Mouse (Mus musculus) intestine, embryonic 16.5 days (tissue): Measurements from ENCODE around the gene Oas1e. TPM values are rescaled to one million over a fixed set of nuclear protein-coding genes. Genes with fewer than 3 reads are reported as not detected.
"Not testable (repeated sequence)": the region's sequence is repeated elsewhere in the genome, so short reads cannot be mapped to it uniquely, and the experiment has no call there.

Source experiments
- ATAC-seq: fragments of 200-750 bp; cut with Nextera tagmentation; 2 replicates; pipeline ENCODE4 v1.8.0; 2017; ENCODE audit warnings: moderate TSS enrichment, moderate library complexity
- H3K27ac ChIP-seq: fragments of 300-500 bp; sonication (generic); 2 replicates; pipeline ENCODE4 v1.5.1; 2014; ENCODE audit warnings: mild to moderate bottlenecking, low read length
- H3K27me3 ChIP-seq: fragments of 300-500 bp; sonication (generic); replicated peaks from 2 replicates; pipeline ENCODE4 v1.6.1; 2014; ENCODE audit warnings: low read length, control low read depth, mixed read lengths; ENCODE audit not compliant: control insufficient read depth, insufficient read depth
- H3K36me3 ChIP-seq: fragments of 300-500 bp; sonication (generic); 2 replicates; pipeline ENCODE4 v1.6.1; 2014; ENCODE audit warnings: low read length, control low read depth; ENCODE audit not compliant: control insufficient read depth, insufficient read depth
- H3K4me1 ChIP-seq: fragments of 300-500 bp; sonication (generic); 2 replicates; pipeline ENCODE4 v1.6.1; 2014; ENCODE audit warnings: low read length, control low read depth, mixed read lengths; ENCODE audit not compliant: control insufficient read depth, insufficient read depth
- H3K4me2 ChIP-seq: fragments of 300-500 bp; sonication (generic); 2 replicates; pipeline ENCODE4 v1.6.1; 2014; ENCODE audit warnings: low read depth, low read length, control low read depth
- H3K4me3 ChIP-seq: fragments of 300-500 bp; sonication (generic); 2 replicates; pipeline ENCODE4 v1.5.1; 2014; ENCODE audit warnings: mild to moderate bottlenecking, low read length
- H3K9ac ChIP-seq: fragments of 300-500 bp; sonication (generic); 2 replicates; pipeline ENCODE4 v1.6.1; 2014; ENCODE audit warnings: low read depth, low read length
- H3K9me3 ChIP-seq: fragments of 300-500 bp; sonication (generic); 2 replicates; pipeline ENCODE4 v1.6.1; 2016; ENCODE audit warnings: low read length, control low read depth; ENCODE audit not compliant: control insufficient read depth
- WGBS: fragments of 180-500 bp; shearing (Covaris S2); extraction: QIAGEN DNeasy Blood & Tissue Kit; methylation state at CpG from one replicate; pipeline ENCODE4 v1.1.7; 2014; 5-methylcytosine and 5-hydroxymethylcytosine counted together
- polyA plus RNA-seq: library from polyadenylated mRNA; unstranded; fragments of >200 nt; fragmentation: Nextera tagmentation; extraction: Ambion mirVana; gene quantifications from 2 replicates; pipeline ENCODE4 v1.2.1, GENCODE M21; 2015

Oas1e gene
- polyA plus RNA-seq, result not detected in 2 replicates

GRCm38 (mm10) chr5:120795480-120796034 lies at the start of gene Oas1e:
TSS of gene Oas1e (minus strand) at chr5:120795530.
- not testable (repeated sequence) for H3K4me2 ChIP-seq, H3K4me3 ChIP-seq, H3K36me3 ChIP-seq, H3K4me1 ChIP-seq, H3K27ac ChIP-seq, H3K9ac ChIP-seq, H3K9me3 ChIP-seq, H3K27me3 ChIP-seq, ATAC-seq
- WGBS, result 61% methylated on average over 9 of the region's 9 CpGs

GRCm38 (mm10) chr5:120844713-120845112 lies 49.4 kb upstream of the Oas1e start:
- Histone ChIP-seq H3K9me3 (no peaks in the 10 kb centered on the region), H3K27ac (no peak overlapping the region)
- 77% methylated on average over 3 of the region's 3 CpGs for WGBS

GRCm38 (mm10) chr5:120836731-120837585 lies 41.6 kb upstream of the Oas1e start:
- no peaks in the 10 kb centered on the region for H3K4me1 ChIP-seq
- 12% methylated on average over 8 of the region's 8 CpGs for WGBS
- no peaks in the 10 kb centered on the region for H3K27me3 ChIP-seq
- H3K27ac ChIP-seq, result no peak overlapping the region
- H3K4me2 ChIP-seq, result no peak overlapping the region
- H3K9ac ChIP-seq, result no peak overlapping the region
- peak; percentile 29; the same call in 1 of the 2 replicates for ATAC-seq
- no peaks in the 10 kb centered on the region for H3K36me3 ChIP-seq
- H3K9me3 ChIP-seq, result no peaks in the 10 kb centered on the region
- H3K4me3 ChIP-seq, result no peak overlapping the region

More at GRCm38 (mm10) chr5:120844713-120845112, 49.4 kb upstream of the Oas1e start:
- Histone ChIP-seq H3K36me3 (no peaks in the 10 kb centered on the region), H3K4me1 (peaks cover 6% of the 10 kb centered on the region), H3K27me3 (no peaks in the 10 kb centered on the region), H3K4me3 (no peak overlapping the region), H3K9ac (0 out of 2 replicates have a peak overlapping the region, but pooled peaks have one; percentile 11), H3K4me2 (no peak overlapping the region)
- no peak for ATAC-seq

- H3K4me2 ChIP-seq, result peak overlapping the region; percentile 34; the same call in 1 of the 2 replicates
- 13% methylated on average over 17 of the region's 17 CpGs for WGBS
- peak; percentile 89 for ATAC-seq
Measured at GRCm38 (mm10) chr5:120833335-120834280, 38.3 kb upstream of the Oas1e start.

GRCm38 (mm10) chr5:120831031-120831430 lies 35.7 kb upstream of the Oas1e start:
- no peaks in the 10 kb centered on the region for H3K4me1 ChIP-seq
- no peak overlapping the region for H3K9ac ChIP-seq
- H3K27me3 ChIP-seq, result no peaks in the 10 kb centered on the region
- WGBS, result 80% methylated on average over 4 of the region's 4 CpGs
- ATAC-seq, result no peak
- H3K27ac ChIP-seq, result no peak overlapping the region
- no peaks in the 10 kb centered on the region for H3K36me3 ChIP-seq
- H3K4me2 ChIP-seq, result no peak overlapping the region
- no peak overlapping the region for H3K4me3 ChIP-seq
- H3K9me3 ChIP-seq, result no peaks in the 10 kb centered on the region

More at GRCm38 (mm10) chr5:120833335-120834280, 38.3 kb upstream of the Oas1e start:
- no peak overlapping the region for H3K4me3 ChIP-seq
- H3K4me1 ChIP-seq, result no peaks in the 10 kb centered on the region
- H3K9ac ChIP-seq, result no peak overlapping the region
- H3K27me3 ChIP-seq, result no peaks in the 10 kb centered on the region
- H3K36me3 ChIP-seq, result no peaks in the 10 kb centered on the region
- H3K27ac ChIP-seq, result 0 out of 2 replicates have a peak overlapping the region, but pooled peaks have one; percentile 15
- no peaks in the 10 kb centered on the region for H3K9me3 ChIP-seq

- Histone ChIP-seq H3K36me3 (no peaks in the 10 kb centered on the region), H3K27me3 (no peaks in the 10 kb centered on the region), H3K4me2 (no peak overlapping the region), H3K9ac (no peak overlapping the region), H3K27ac (no peak overlapping the region), H3K4me1 (no peaks in the 10 kb centered on the region), H3K9me3 (0 out of 2 replicates have a peak, but pooled peaks cover 5% of the 10 kb centered on the region), H3K4me3 (no peak overlapping the region)
- ATAC-seq, result no peak
Measured at GRCm38 (mm10) chr5:120818999-120819398, 23.7 kb upstream of the Oas1e start.

GRCm38 (mm10) chr5:120815949-120816348 lies 20.6 kb upstream of the Oas1e start:
- no peak overlapping the region for H3K4me3 ChIP-seq
- H3K27ac ChIP-seq, result no peak overlapping the region
- H3K27me3 ChIP-seq, result no peaks in the 10 kb centered on the region
- whole genome bisulfite sequencing, result 61% methylated on average over 3 of the region's 3 CpGs
- H3K9ac ChIP-seq, result no peak overlapping the region
- H3K9me3 ChIP-seq, result 0 out of 2 replicates have a peak, but pooled peaks cover 5% of the 10 kb centered on the region
- no peaks in the 10 kb centered on the region for H3K4me1 ChIP-seq
- no peak overlapping the region for H3K4me2 ChIP-seq
- ATAC-seq, result no peak
- H3K36me3 ChIP-seq, result no peaks in the 10 kb centered on the region

GRCm38 (mm10) chr5:120813023-120813422 lies 17.7 kb upstream of the Oas1e start:
- Histone ChIP-seq H3K4me1 (no peaks in the 10 kb centered on the region), H3K9me3 (no peaks in the 10 kb centered on the region), H3K36me3 (no peaks in the 10 kb centered on the region), H3K27ac (no peak overlapping the region), H3K4me2 (peak overlapping the region; percentile 51), H3K4me3 (peak overlapping the region; percentile 51), H3K9ac (peak overlapping the region; percentile 55), H3K27me3 (no peaks in the 10 kb centered on the region)
- 78% methylated on average over 6 of the region's 6 CpGs for WGBS
- ATAC-seq, result no peak; the same call in 1 of the 2 replicates
